Mouse (Mus musculus) mature B cell (primary cell): Measurements from ENCODE around the gene Hcfc1r1.

Experiments used
- in situ Hi-C: fragments of 300-500 bp; cut with MboI; formaldehyde crosslinking; loops from 2 replicates; pipeline ENCODE4 v1.14.3; 2019

Gene Hcfc1r1

DNA sequence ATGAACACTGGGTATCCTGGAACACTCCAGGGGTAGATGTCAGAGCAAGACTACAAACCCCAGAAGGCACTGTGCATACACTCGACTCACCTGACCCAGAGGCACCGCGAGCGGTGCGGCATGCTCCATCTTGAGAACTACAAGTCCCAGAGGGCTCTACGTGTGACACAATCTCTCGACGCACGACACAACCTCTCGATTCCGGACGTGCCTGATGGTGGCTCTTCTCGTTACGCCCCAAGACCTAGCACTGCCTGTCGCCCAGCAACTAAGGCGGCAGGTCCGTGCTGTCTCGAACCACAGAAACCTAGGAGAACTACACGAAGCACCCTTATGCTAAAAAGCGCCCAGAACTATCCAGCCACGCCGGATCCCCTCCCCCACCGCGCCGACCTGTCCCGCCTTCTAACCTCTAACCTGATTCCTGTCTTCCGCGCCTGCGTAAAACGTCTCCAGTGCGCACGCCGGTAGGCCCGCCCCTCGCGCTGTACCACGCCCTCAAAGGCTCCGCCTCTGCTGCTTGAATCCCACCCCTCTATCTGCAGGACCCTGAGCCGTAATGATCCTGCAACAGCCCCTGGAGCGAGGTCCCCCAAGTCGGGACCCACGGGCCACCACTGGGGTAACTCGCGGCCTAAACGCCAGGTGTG lies at the start of gene Hcfc1r1, which contains the start of gene Thoc6:
Hcfc1r1 (plus strand) TSS at position 173 of the 650 bp plus-strand sequence.
Thoc6 (minus strand) TSS at position 459 of the 650 bp plus-strand sequence.
- in situ Hi-C loops = no loop called here

GRCm38 (mm10) chr17:23627813-23628212 lies 45.6 kb upstream of the Hcfc1r1 start:
- in situ Hi-C loops = no loop called here

- in situ Hi-C loops = no loop called here
These were observed 43.0 kb upstream of the Hcfc1r1 start for GRCm38 (mm10) chr17:23630195-23631020.

- in situ Hi-C loops = no loop called here
These were observed 42.2 kb upstream of the Hcfc1r1 start for GRCm38 (mm10) chr17:23631241-23631640.

DNA sequence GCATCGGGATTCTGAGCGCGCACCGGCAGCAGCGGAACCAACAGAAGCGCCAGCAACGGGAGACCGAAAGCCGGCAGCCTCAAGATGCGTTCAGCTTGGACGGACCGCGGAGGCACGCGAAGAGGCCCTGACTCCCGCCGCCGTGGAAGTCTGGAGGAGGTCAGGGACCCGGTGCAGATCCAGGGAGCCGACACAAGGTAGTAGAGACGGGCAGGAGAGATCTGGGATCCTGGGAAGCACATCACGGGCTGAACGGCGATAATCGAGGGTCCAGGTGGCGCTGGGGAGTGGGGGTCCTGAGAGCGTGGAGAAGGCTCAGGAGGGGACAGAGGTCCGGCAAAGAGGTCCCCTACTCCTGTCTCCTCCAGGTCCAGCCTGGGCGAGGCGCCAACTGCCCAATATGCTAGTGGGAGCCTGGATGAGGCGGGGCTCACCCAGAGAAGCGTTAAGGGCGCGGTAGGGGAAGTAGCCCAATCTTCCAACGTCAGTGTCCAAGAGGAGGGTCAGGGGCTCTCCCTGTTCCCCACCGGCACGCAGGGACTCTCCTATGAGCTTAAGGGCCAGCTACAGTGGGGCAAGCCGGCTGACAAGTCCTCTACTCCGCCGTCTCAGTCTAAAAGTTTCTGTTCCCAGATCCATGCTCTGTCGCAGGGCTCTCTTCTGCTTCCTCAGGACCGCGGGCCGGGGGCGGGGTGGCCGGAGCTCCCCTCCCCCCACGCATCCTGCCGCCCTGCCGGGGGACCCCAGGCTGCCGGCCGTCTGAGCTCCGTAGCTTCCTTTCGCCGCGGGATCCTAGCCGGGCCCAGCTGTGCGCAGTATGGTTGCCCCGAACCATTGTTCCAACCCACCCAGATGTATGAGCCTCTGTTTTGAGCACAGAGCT lies 28.5 kb upstream of the Hcfc1r1 start, which contains the start of gene Mmp25:
Mmp25 (minus strand) TSS at position 665 of the 883 bp plus-strand sequence.
- in situ Hi-C loops = no loop called here

GRCm38 (mm10) chr17:23645894-23646293 lies 27.5 kb upstream of the Hcfc1r1 start:
- in situ Hi-C loops = no loop called here

DNA sequence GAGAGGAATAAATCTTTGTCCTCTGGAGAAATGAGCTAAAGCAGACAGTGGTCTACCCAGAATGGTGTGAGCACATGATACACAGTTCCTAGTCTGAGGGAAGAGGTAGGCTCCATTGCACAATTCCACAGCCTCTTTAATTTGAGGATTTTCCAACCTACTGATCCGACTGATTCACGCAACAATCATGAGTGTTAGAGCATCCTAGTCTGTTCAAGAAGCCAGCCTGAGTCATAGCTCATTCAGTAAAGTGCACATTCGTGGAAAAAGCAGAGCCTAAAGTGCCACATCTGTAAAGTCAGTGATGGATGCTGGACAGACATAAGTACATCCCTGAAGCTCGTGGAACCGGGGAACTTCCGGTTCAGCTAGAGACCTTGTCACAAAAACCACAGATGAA lies 22.0 kb upstream of the Hcfc1r1 start:
- in situ Hi-C loops = no loop called here

GRCm38 (mm10) chr17:23653324-23653723 lies 20.1 kb upstream of the Hcfc1r1 start:
- in situ Hi-C loops = no loop called here

- in situ Hi-C loops = no loop called here
These were observed 19.4 kb upstream of the Hcfc1r1 start for GRCm38 (mm10) chr17:23654001-23654400.

DNA sequence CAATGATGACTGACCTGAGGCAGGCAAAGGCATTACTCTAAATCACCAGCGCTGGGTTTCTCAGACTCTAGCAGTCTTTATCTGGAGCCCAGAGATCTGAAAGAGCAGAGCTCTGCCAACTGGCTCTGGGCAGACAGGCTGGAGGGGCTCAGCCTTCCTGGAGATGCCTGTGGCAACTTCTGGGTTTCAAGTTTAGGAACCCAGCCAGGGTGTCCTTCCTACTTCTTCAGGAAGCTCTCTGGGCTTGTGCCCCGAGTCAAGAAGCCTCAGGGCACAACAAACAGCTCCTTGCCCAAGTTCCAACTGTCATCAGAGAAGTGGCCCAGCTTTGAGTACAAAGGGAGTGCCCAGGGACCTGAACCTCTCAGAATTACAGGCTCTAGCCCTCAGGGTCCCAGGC lies 19.0 kb upstream of the Hcfc1r1 start:
- in situ Hi-C loops = no loop called here

GRCm38 (mm10) chr17:23658450-23658849 lies 14.9 kb upstream of the Hcfc1r1 start:
- in situ Hi-C loops = no loop called here

GRCm38 (mm10) chr17:23660117-23660875 lies 13.1 kb upstream of the Hcfc1r1 start, which contains the start of gene Bicdl2:
Bicdl2 (plus strand) TSS chr17:23660506.
- in situ Hi-C loops = no loop called here

- in situ Hi-C loops = no loop called here
These were observed 12.6 kb upstream of the Hcfc1r1 start for GRCm38 (mm10) chr17:23660876-23661200.

- in situ Hi-C loops = no loop called here
These were observed 11.9 kb upstream of the Hcfc1r1 start for GRCm38 (mm10) chr17:23661526-23661925.

GRCm38 (mm10) chr17:23664556-23665021 lies 8.8 kb upstream of the Hcfc1r1 start:
- in situ Hi-C loops = loop anchor here (5.0 kb wide), 1 partner anchor 53 kb away; no protein-coding TSS in a partner anchor

DNA sequence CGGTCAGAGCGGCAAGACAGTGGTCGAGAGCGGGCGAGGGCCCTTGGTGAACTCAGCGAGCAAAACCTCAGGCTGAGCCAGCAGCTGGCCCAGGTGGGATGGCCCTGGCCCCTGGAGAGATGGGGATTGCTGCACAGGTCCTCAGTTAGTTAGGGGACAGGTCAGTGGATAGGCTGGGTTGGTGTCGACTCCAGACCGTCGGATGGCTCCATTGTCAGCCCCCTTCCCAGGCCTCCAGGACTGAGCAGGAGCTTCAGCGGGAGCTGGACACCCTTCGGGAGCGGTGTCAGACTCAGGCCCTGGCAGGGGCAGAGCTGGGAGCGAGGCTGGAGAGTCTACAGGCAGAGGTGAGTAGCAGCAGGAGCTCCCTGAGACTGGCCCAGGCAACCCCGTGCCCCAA lies 7.9 kb upstream of the Hcfc1r1 start:
- in situ Hi-C loops = loop anchor here (5.0 kb wide), 1 partner anchor 52 kb away; no protein-coding TSS in a partner anchor

DNA sequence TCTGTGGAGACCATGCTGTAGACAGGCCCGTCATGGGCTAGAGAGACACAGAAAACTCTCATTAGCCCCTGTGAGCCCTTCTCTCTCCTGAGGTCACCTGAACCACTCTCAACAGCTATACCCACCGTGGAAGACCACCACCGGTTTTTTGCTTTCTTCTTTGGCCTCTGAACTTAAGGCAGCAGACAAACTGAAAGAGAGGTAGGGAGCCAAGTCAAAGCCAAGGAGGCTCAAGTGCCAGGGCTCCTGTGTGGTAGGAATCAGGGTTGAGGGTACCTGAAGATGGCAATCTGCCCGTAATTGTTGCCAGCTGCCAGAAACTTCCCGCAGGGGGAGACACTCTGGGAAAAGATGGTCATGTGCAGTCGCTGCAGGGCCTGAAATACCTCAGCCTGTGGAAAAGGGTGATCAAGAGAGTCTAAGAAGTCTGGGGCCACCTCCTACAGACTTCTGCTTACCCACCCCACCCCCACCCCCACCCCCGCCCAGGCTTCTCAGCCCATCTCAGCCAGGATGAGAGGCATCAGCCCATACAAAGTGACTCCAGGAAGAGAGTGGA lies 2.8 kb upstream of the Hcfc1r1 start:
- in situ Hi-C loops = no loop called here

GRCm38 (mm10) chr17:23671519-23671918 lies 1.9 kb upstream of the Hcfc1r1 start:
- in situ Hi-C loops = no loop called here

GRCm38 (mm10) chr17:23672761-23673160 lies 635 bp upstream of the Hcfc1r1 start:
- in situ Hi-C loops = no loop called here

DNA sequence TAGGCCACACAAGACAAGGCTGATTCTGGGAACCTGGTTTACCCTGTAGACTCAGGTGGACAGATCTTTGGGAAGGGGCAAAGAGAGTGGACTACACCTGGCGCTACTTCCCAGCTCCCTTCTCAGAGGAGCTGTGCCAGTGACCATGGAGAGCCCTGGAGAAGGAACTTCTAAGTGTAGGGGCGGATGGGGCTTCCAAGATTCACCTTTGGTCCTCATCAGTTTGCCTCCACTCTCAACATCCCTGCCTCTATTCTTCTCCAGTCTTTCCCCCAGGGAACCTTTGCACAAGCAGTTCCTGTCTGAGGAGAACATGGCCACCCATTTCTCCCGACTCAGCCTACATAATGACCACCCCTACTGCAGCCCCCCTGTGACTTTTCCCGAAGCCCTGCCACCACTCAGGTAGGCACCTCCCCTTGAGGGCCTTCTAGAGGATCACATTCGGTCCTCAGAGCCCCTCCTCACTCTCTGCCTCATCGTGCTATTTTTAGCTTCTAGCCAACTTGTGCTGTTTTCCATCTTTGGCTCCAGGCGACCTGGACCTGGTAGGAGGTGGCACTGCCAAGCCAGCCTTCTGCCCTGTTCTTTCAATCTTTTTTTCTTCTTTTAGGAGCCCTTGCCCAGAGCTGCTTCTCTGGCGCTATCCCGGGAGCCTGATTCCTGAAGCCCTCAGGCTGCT lies 1.0 kb downstream of the Hcfc1r1 start:
- in situ Hi-C loops = no loop called here
